Mouse (Mus musculus): ENCODE data around the gene Cacna1d. TPM values are rescaled to one million over a fixed set of nuclear protein-coding genes. Genes with fewer than 3 reads are reported as not detected.

The Cacna1d gene
- total and polyA plus RNA-seq, 3 experiments, result not detected

DNA sequence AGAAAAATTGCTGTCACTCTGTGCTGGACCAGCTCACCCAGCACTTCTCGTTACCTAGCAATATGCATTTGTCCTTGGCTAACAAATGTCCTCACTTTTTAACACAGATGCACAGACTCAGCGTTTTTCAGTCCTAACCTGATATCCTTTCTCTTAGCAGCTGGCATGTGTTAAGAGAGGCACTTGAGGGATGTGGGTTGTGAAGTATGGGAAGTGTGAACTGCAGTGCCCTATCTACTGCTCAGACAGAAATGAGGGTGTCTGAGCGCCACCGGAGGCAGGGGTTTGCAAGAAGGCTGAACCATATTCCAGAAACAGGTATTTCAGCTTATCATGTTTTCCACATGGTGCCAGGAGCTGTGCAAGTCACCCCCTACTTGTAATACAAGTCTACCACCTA, 27.9 kb downstream of the Cacna1d start:
- peaks cover 0 to 5% of the 10 kb centered on the region in 2 experiments; a peak in 2 of 4 replicates for H3K36me3 ChIP-seq (ENCODE audit: control insufficient read depth in 1 of 2, insufficient read depth in 2 of 2, low read length in 2 of 2)
- no peaks in the 10 kb centered on the region for H3K9me3 ChIP-seq (replicated peaks; ENCODE audit: insufficient read depth, low read length)
- no peak for DNase-seq (ENCODE audit: low read depth, low spot score)
- H3K79me2 ChIP-seq (ENCODE audit: control insufficient read depth, insufficient read depth, low read length, poor library complexity), result no peaks in the 10 kb centered on the region
- no peak overlapping the region for H3K27ac ChIP-seq (ENCODE audit: control insufficient read depth, low read depth, low read length)
- TF ChIP-seq TBP (IDR thresholded peaks at IDR 0.05; ENCODE audit: low read depth, low read length) (no peak), ZKSCAN1 (IDR thresholded peaks at IDR 0.05; ENCODE audit: low read depth, low read length) (no peak), E2F4 (IDR thresholded peaks at IDR 0.05; ENCODE audit: borderline replicate concordance, low read depth, low read length) (no peak), ZMIZ1 (IDR thresholded peaks at IDR 0.05; ENCODE audit: low read depth, low read length) (no peak), HCFC1 (IDR thresholded peaks at IDR 0.05; ENCODE audit: low read depth, low read length) (no peak), SIN3A (IDR thresholded peaks at IDR 0.05; ENCODE audit: low read length) (no peak), JUND (IDR thresholded peaks at IDR 0.05; ENCODE audit: low read depth, low read length) (no peak), CTCF (IDR thresholded peaks at IDR 0.05 in 2 of 3, conservative IDR thresholded peaks at IDR 0.05 in 1 of 3; ENCODE audit: control insufficient read depth in 1 of 3, insufficient read depth in 1 of 3, low read depth in 2 of 3, low read length in 3 of 3, poor library complexity in 1 of 3, severe bottlenecking in 1 of 3) (no peak), MYC (IDR thresholded peaks at IDR 0.05; ENCODE audit: low read depth, low read length) (no peak), GABPA (IDR thresholded peaks at IDR 0.05; ENCODE audit: low read depth, low read length) (no peak), UBTF (IDR thresholded peaks at IDR 0.05; ENCODE audit: borderline replicate concordance, insufficient read depth, low read depth, low read length) (no peak), MYB (IDR thresholded peaks at IDR 0.05; ENCODE audit: low read depth, low read length) (no peak), MAFK (IDR thresholded peaks at IDR 0.05; ENCODE audit: borderline replicate concordance, low read depth, low read length) (no peak), USF1 (IDR thresholded peaks at IDR 0.05; ENCODE audit: low read depth, low read length) (no peak), POLR2AphosphoS2 (IDR thresholded peaks at IDR 0.05; ENCODE audit: low read length) (no peak), NRF1 (IDR thresholded peaks at IDR 0.05; ENCODE audit: insufficient read depth, low read depth, low read length, poor library complexity, severe bottlenecking) (no peak)
- peaks cover 4 to 6% of the 10 kb centered on the region in 2 experiments; a peak in 3 of 4 replicates for H3K27me3 ChIP-seq (ENCODE audit: control insufficient read depth in 1 of 2, insufficient read depth in 2 of 2, low read length in 2 of 2)
- H3K9ac ChIP-seq (ENCODE audit: control insufficient read depth, low read depth, low read length, poor library complexity, severe bottlenecking), result no peak overlapping the region
- H3K4me3 ChIP-seq (ENCODE audit: control insufficient read depth in 1 of 2, insufficient read depth in 1 of 2, low read depth in 2 of 2, low read length in 2 of 2), result no peak overlapping the region
- peaks cover 0 to 8% of the 10 kb centered on the region in 2 experiments; a peak in 2 of 4 replicates for H3K4me1 ChIP-seq (ENCODE audit: control insufficient read depth in 1 of 2, insufficient read depth in 2 of 2, low read length in 2 of 2)

DNA sequence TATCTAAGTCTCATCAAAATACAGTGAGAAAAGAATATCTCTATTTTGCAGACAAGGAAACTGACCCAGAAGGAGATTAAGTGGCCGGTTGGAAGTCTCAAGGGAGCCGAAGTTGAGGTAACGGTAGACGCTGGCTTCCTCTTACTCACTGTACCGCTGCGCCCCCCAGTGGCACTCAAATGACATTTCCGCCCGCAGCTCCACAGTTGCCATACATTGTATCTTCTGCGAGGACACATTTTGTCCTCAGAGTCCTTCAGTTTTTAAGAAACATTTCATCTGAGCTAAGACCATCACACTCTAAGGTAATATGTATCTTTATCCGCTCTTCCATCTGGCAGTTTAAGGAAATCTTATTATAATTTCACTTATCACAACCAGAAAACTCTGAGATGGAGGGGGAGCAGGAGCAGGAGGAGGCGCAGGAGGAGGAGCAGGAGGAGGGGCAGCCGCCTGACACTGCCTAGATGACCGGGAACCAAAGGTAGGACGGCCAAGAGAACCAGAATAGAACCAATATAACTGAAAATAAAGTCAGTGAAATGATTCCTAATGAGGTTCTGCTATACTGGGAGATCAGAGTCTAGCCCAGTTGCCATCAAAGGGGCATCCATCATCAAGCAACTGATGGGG, 31.2 kb downstream of the Cacna1d start:
- no peak for TF ChIP-seq MYC (IDR thresholded peaks at IDR 0.05; ENCODE audit: low read depth, low read length)
- no peak for TF ChIP-seq RCOR1 (IDR thresholded peaks at IDR 0.05; ENCODE audit: low read depth, low read length)
- TF ChIP-seq ZNF384 (IDR thresholded peaks at IDR 0.05; ENCODE audit: low read depth, low read length), result no peak
- TF ChIP-seq ZC3H11A (IDR thresholded peaks at IDR 0.05; ENCODE audit: low read depth, low read length), result peak; percentile 83
- TF ChIP-seq ZKSCAN1 (IDR thresholded peaks at IDR 0.05; ENCODE audit: low read depth, low read length), result no peak
- 0 out of 2 replicates have a peak, but pooled peaks have one; percentile 22 for TF ChIP-seq SIN3A (IDR thresholded peaks at IDR 0.05; ENCODE audit: low read length)
- peak; percentile 87 for TF ChIP-seq SMC3 (IDR thresholded peaks at IDR 0.05; ENCODE audit: low read depth, low read length)
- TF ChIP-seq EP300 (IDR thresholded peaks at IDR 0.05; ENCODE audit: low read depth in 1 of 2, low read length in 2 of 2), result no peak
- peak; percentile 78 to 96 (median 92) for TF ChIP-seq CTCF (IDR thresholded peaks at IDR 0.05 in 2 of 3, conservative IDR thresholded peaks at IDR 0.05 in 1 of 3; ENCODE audit: control insufficient read depth in 1 of 3, insufficient read depth in 1 of 3, low read depth in 2 of 3, low read length in 3 of 3, poor library complexity in 1 of 3, severe bottlenecking in 1 of 3)
- TF ChIP-seq GABPA (IDR thresholded peaks at IDR 0.05; ENCODE audit: low read depth, low read length), result no peak
- 0 out of 2 replicates have a peak, but pooled peaks have one; percentile 45 for TF ChIP-seq ELF1 (IDR thresholded peaks at IDR 0.05; ENCODE audit: low read depth, low read length)
- TF ChIP-seq UBTF (IDR thresholded peaks at IDR 0.05; ENCODE audit: borderline replicate concordance, insufficient read depth, low read depth, low read length), result no peak
- TF ChIP-seq CHD2 (IDR thresholded peaks at IDR 0.05; ENCODE audit: low read length), result no peak
- no peak for TF ChIP-seq TBP (IDR thresholded peaks at IDR 0.05; ENCODE audit: low read depth, low read length)
- no peak for TF ChIP-seq MEF2A (IDR thresholded peaks at IDR 0.05; ENCODE audit: extremely low read depth, insufficient replicate concordance, low read depth, low read length, poor library complexity, severe bottlenecking)
- TF ChIP-seq RAD21 (IDR thresholded peaks at IDR 0.05; ENCODE audit: low read depth, low read length), result peak; percentile 93
- Histone ChIP-seq H3K9me3 (replicated peaks; ENCODE audit: insufficient read depth, low read length) (no peaks in the 10 kb centered on the region), H3K36me3 (ENCODE audit: control insufficient read depth in 1 of 2, insufficient read depth in 2 of 2, low read length in 2 of 2) (peaks cover 0 to 5% of the 10 kb centered on the region in 2 experiments; a peak in 2 of 4 replicates), H3K4me1 (ENCODE audit: control insufficient read depth in 1 of 2, insufficient read depth in 2 of 2, low read length in 2 of 2) (peaks cover 0 to 13% of the 10 kb centered on the region in 2 experiments; a peak in 2 of 4 replicates), H3K27me3 (ENCODE audit: control insufficient read depth in 1 of 2, insufficient read depth in 2 of 2, low read length in 2 of 2) (peaks cover 3 to 5% of the 10 kb centered on the region in 2 experiments; a peak in 2 of 4 replicates), H3K4me3 (ENCODE audit: control insufficient read depth in 1 of 2, insufficient read depth in 1 of 2, low read depth in 2 of 2, low read length in 2 of 2) (peak overlapping the region; percentile 11 to 48; a peak in 2 of 4 replicates), H3K9ac (ENCODE audit: control insufficient read depth, low read depth, low read length, poor library complexity, severe bottlenecking) (0 out of 2 replicates have a peak overlapping the region, but pooled peaks have one; percentile 28), H3K27ac (ENCODE audit: control insufficient read depth, low read depth, low read length) (no peak overlapping the region), H3K79me2 (ENCODE audit: control insufficient read depth, insufficient read depth, low read length, poor library complexity) (no peaks in the 10 kb centered on the region)
- peak; percentile 90 for DNase-seq (ENCODE audit: low read depth, low spot score)

All from MEL (cell line).